Comparison of ENCODE assay signal across 26 mouse cellular contexts in genomic region chr10:76212121-76212520, GRCm38 (mm10). TPM values are rescaled to one million over a fixed set of nuclear protein-coding genes. Genes with fewer than 3 reads are reported as not detected.
DNase-seq lines count a peak whose midpoint lies in the region; ATAC-seq lines count a peak whose summit lies in the region.
"Had no signal": no experiment of that assay in that cellular context is flagged by ENCODE, and none has a peak within 500 bp of the region (broad histone marks: within the 10 kb centered on the region; RNA-seq: fewer than 3 reads in every experiment).

No protein-coding gene starts in this region.

- no peak overlapping the region for H3K4me3 ChIP-seq in forebrain, embryonic 10.5 days
- H3K4me3 ChIP-seq in forebrain, embryonic 15.5 days: no peak overlapping the region
- H3K4me3 ChIP-seq in heart, embryonic 10.5 days: no peak overlapping the region
- H3K4me3 ChIP-seq in midbrain, embryonic 10.5 days: no peak overlapping the region
- H3K4me3 ChIP-seq in midbrain, embryonic 16.5 days (ENCODE audit: low read depth, low read length): no peak overlapping the region
- H3K4me3 ChIP-seq: embryonic facial prominence, embryonic 10.5 days; embryonic facial prominence, embryonic 12.5 days; forebrain, embryonic 12.5 days had no signal

- H3K36me3 ChIP-seq in forebrain, embryonic 10.5 days (replicated peaks): peaks cover 84% of the 10 kb centered on the region
- H3K36me3 ChIP-seq in forebrain, embryonic 15.5 days: peaks cover 91% of the 10 kb centered on the region
- peaks cover 94% of the 10 kb centered on the region for H3K36me3 ChIP-seq in heart, embryonic 10.5 days
- peaks cover 94% of the 10 kb centered on the region for H3K36me3 ChIP-seq in midbrain, embryonic 10.5 days
- peaks cover 70% of the 10 kb centered on the region for H3K36me3 ChIP-seq in midbrain, embryonic 16.5 days (ENCODE audit: control insufficient read depth, insufficient read depth, low read length)
- H3K36me3 ChIP-seq: G1E had no signal

- H3K9me3 ChIP-seq in forebrain, embryonic 10.5 days: peaks cover 24% of the 10 kb centered on the region
- peaks cover 5% of the 10 kb centered on the region; the same call in 1 of the 2 replicates for H3K9me3 ChIP-seq in forebrain, embryonic 15.5 days
- H3K9me3 ChIP-seq in heart, embryonic 10.5 days: peaks cover 14% of the 10 kb centered on the region
- peaks cover 27% of the 10 kb centered on the region for H3K9me3 ChIP-seq in midbrain, embryonic 10.5 days (replicated peaks)
- H3K9me3 ChIP-seq in midbrain, embryonic 16.5 days (replicated peaks; ENCODE audit: control insufficient read depth, low read length, poor library complexity, severe bottlenecking): peaks cover 11% of the 10 kb centered on the region

- no peaks in the 10 kb centered on the region for H3K4me1 ChIP-seq in forebrain, embryonic 10.5 days
- no peaks in the 10 kb centered on the region for H3K4me1 ChIP-seq in forebrain, embryonic 15.5 days
- no peaks in the 10 kb centered on the region for H3K4me1 ChIP-seq in heart, embryonic 10.5 days
- H3K4me1 ChIP-seq in midbrain, embryonic 10.5 days: no peaks in the 10 kb centered on the region
- no peaks in the 10 kb centered on the region for H3K4me1 ChIP-seq in midbrain, embryonic 16.5 days (ENCODE audit: control insufficient read depth, insufficient read depth, low read length)
- H3K4me1 ChIP-seq: embryonic facial prominence, embryonic 10.5 days; embryonic facial prominence, embryonic 12.5 days; forebrain, embryonic 12.5 days had no signal

- no peaks in the 10 kb centered on the region for H3K27me3 ChIP-seq in forebrain, embryonic 10.5 days (ENCODE audit: poor library complexity, severe bottlenecking)
- no peaks in the 10 kb centered on the region for H3K27me3 ChIP-seq in forebrain, embryonic 15.5 days
- no peaks in the 10 kb centered on the region for H3K27me3 ChIP-seq in heart, embryonic 10.5 days (ENCODE audit: insufficient read depth, poor library complexity, severe bottlenecking)
- no peaks in the 10 kb centered on the region for H3K27me3 ChIP-seq in midbrain, embryonic 10.5 days (ENCODE audit: low read depth, poor library complexity, severe bottlenecking)
- no peaks in the 10 kb centered on the region for H3K27me3 ChIP-seq in midbrain, embryonic 16.5 days (ENCODE audit: control insufficient read depth, insufficient read depth, low read depth, low read length)
- H3K27me3 ChIP-seq: CH12.LX; embryonic facial prominence, embryonic 12.5 days; forebrain, embryonic 12.5 days; Patski had no signal

- no peak for ATAC-seq in forebrain, embryonic 15.5 days (replicated peaks)
- ATAC-seq in midbrain, embryonic 16.5 days: no peak
- ATAC-seq: activated CD4-positive, CD25-positive, alpha-beta regulatory T cell, adult 4 months; CD4-positive, CD25-positive, alpha-beta regulatory T cell, adult 4 months; forebrain, embryonic 14.5 days; Patski had no signal

- H3K9ac ChIP-seq in forebrain, embryonic 15.5 days (replicated peaks): no peak overlapping the region
- no peak overlapping the region for H3K9ac ChIP-seq in midbrain, embryonic 16.5 days (ENCODE audit: low read depth, low read length)
- H3K9ac ChIP-seq: embryonic facial prominence, embryonic 12.5 days; forebrain, embryonic 12.5 days had no signal

- intact Hi-C loops in heart, postnatal 14 days (cut with DNase I): no loop called here

- no peak overlapping the region for H3K4me2 ChIP-seq in forebrain, embryonic 15.5 days (replicated peaks)
- no peak overlapping the region for H3K4me2 ChIP-seq in midbrain, embryonic 16.5 days (ENCODE audit: low read length)
- H3K4me2 ChIP-seq: embryonic facial prominence, embryonic 12.5 days; forebrain, embryonic 12.5 days had no signal

- DNase-seq in forebrain, embryonic 10.5 days (ENCODE audit: extremely low spot score, low spot score): peak; percentile 12
- peak; percentile 57 for DNase-seq in heart, embryonic 10.5 days (ENCODE audit: low spot score)
- DNase-seq in heart, postnatal 14 days: no peak
- DNase-seq in midbrain, embryonic 10.5 days (ENCODE audit: low spot score): peak; percentile 6
- peak; percentile 17 to 20 for DNase-seq in right cerebral cortex, postnatal 10 days (ENCODE audit: low spot score in 2 of 2)
- no peak for DNase-seq in right cerebral cortex, adult 2 months (ENCODE audit: low spot score in 2 of 2)
- DNase-seq: adrenal gland, adult 8-10 months; adrenal gland, postnatal 14 days; adrenal gland, postnatal 36 days; B cell, adult 2 months; cerebellum, adult 11-12 months; cerebellum, adult 2 months; cerebellum, adult 9-10 months; cerebellum, postnatal 10 days; cerebellum, postnatal 25 days had no signal

- no peak overlapping the region for H3K27ac ChIP-seq in forebrain, embryonic 10.5 days
- H3K27ac ChIP-seq in forebrain, embryonic 15.5 days (replicated peaks): no peak overlapping the region
- H3K27ac ChIP-seq in heart, embryonic 10.5 days: no peak overlapping the region
- no peak overlapping the region for H3K27ac ChIP-seq in midbrain, embryonic 10.5 days (replicated peaks)
- no peak overlapping the region for H3K27ac ChIP-seq in midbrain, embryonic 16.5 days (ENCODE audit: low read length)
- H3K27ac ChIP-seq: embryonic facial prominence, embryonic 10.5 days; embryonic facial prominence, embryonic 12.5 days; forebrain, embryonic 12.5 days had no signal

- WGBS in forebrain, embryonic 10.5 days: 95% methylated on average over 6 of the region's 6 CpGs
- 95% methylated on average over 6 of the region's 6 CpGs for WGBS in forebrain, embryonic 15.5 days
- WGBS in heart, embryonic 10.5 days: 90% methylated on average over 6 of the region's 6 CpGs
- WGBS in midbrain, embryonic 10.5 days: 93% methylated on average over 6 of the region's 6 CpGs
- 95% methylated on average over 6 of the region's 6 CpGs for WGBS in midbrain, embryonic 16.5 days

RNA-seq across cellular contexts. Expression of gene Prmt2, which starts 25.5 kb away (rescaled TPM):
- polyA plus RNA-seq in forebrain, embryonic 10.5 days (2016; fragmentation: Nextera tagmentation; extraction: Ambion mirVana): 57.5 and 63.0 TPM in 2 replicates
- polyA plus RNA-seq in forebrain, embryonic 15.5 days (2015; fragmentation: Nextera tagmentation; extraction: Ambion mirVana): 250 and 269 TPM in 2 replicates
- 57.3 and 63.0 TPM in 2 replicates for polyA plus RNA-seq in heart, embryonic 10.5 days (2016; fragmentation: Nextera tagmentation; extraction: Ambion mirVana)
- 10 to 100 TPM; 13.4 to 13.8 TPM for total RNA-seq in heart, postnatal 14 days (2021)
- 72.6 and 94.9 TPM in 2 replicates for polyA plus RNA-seq in midbrain, embryonic 10.5 days (2016; fragmentation: Nextera tagmentation; extraction: Ambion mirVana)
- polyA plus RNA-seq in midbrain, embryonic 16.5 days (2015; fragmentation: Nextera tagmentation; extraction: Ambion mirVana): 419 and 423 TPM in 2 replicates

RNA-seq across cellular contexts. Expression of gene S100b, which starts 41.5 kb away (rescaled TPM):
- polyA plus RNA-seq in forebrain, embryonic 10.5 days (2016; fragmentation: Nextera tagmentation; extraction: Ambion mirVana): 0.10 TPM in 1 of 2 replicates, not detected in the other
- polyA plus RNA-seq in forebrain, embryonic 15.5 days (2015; fragmentation: Nextera tagmentation; extraction: Ambion mirVana): 0.93 and 1.0 TPM in 2 replicates
- polyA plus RNA-seq in heart, embryonic 10.5 days (2016; fragmentation: Nextera tagmentation; extraction: Ambion mirVana): 0.10 and 0.11 TPM in 2 replicates
- 1 to 10 TPM in 1 of 2 experiments, under 1 TPM in 1; 1.00 to 1.8 TPM for total RNA-seq in heart, postnatal 14 days (2021)
- not detected in 2 replicates for polyA plus RNA-seq in midbrain, embryonic 10.5 days (2016; fragmentation: Nextera tagmentation; extraction: Ambion mirVana)
- polyA plus RNA-seq in midbrain, embryonic 16.5 days (2015; fragmentation: Nextera tagmentation; extraction: Ambion mirVana): 0.92 and 2.1 TPM in 2 replicates
- total RNA-seq: CH12.LX, G1E had no signal
- polyA plus RNA-seq: activated CD4-positive, CD25-positive, alpha-beta regulatory T cell, adult 4 months; CD4-positive, CD25-positive, alpha-beta regulatory T cell, adult 4 months; embryonic facial prominence, embryonic 10.5 days; G1E had no signal

Comparison
In these comparisons a context has a peak if more than half of its experiments do, and no peak if none do; other contexts are left out.
1. DNase-seq: peak in forebrain, embryonic 10.5 days (single experiment), heart, embryonic 10.5 days (single experiment), midbrain, embryonic 10.5 days (single experiment) and right cerebral cortex, postnatal 10 days (2 of 2); none in heart, postnatal 14 days (0 of 2) and right cerebral cortex, adult 2 months (0 of 2).